Mouse (Mus musculus): ENCODE measurements around the gene Prdm12. TPM values are rescaled to one million over a fixed set of nuclear protein-coding genes. Genes with fewer than 3 reads are reported as not detected.
"Not testable (repeated sequence)": the region's sequence is repeated elsewhere in the genome, so short reads cannot be mapped to it uniquely, and the experiment has no call there.

Gene Prdm12
- polyA plus RNA-seq, 1 experiment = not detected

DNA sequence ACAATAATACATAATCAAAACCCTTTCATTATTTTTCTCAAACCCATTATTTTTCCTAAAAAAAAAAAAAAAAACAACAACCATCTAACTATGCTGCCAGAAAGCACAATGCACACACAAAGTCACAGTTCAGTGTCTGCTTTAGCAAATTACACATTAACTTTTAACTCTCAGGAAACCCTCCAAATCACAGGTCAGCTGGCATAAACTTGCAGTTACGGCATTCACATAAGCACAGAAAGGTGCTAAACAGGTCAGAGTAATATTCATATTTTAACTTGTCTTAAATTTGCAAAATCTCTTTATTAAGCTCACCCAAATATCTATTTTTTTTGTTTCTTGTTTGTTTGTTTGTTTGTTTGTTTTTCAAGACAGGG, 24.0 kb downstream of the Prdm12 start:
- TF ChIP-seq E2F4 (IDR thresholded peaks at IDR 0.05; ENCODE audit: insufficient read depth) (no peak), TCF3 (IDR thresholded peaks at IDR 0.05; ENCODE audit: insufficient read length, low read depth) (no peak), MYOG (IDR thresholded peaks at IDR 0.05; ENCODE audit: control insufficient read depth in 1 of 3, insufficient read depth in 1 of 3, insufficient read length in 2 of 3, low read depth in 2 of 3) (no peak), SRF (IDR thresholded peaks at IDR 0.05; ENCODE audit: control insufficient read depth, insufficient read length, low read depth) (no peak), REST (IDR thresholded peaks at IDR 0.05; ENCODE audit: insufficient read depth, insufficient read length) (no peak), MAX (IDR thresholded peaks at IDR 0.05; ENCODE audit: low read depth) (no peak), CEBPB (IDR thresholded peaks at IDR 0.05; ENCODE audit: insufficient read depth, poor library complexity, severe bottlenecking) (no peak), POLR2A (IDR thresholded peaks at IDR 0.05; ENCODE audit: insufficient read length, low read depth) (no peak)
- H3K27me3 ChIP-seq (ENCODE audit: control insufficient read depth, insufficient read depth, insufficient read length) = peaks cover 36% of the 10 kb centered on the region
- no peak overlapping the region for H3ac ChIP-seq (ENCODE audit: control insufficient read depth, insufficient read length)
- no peak overlapping the region for H3K4me3 ChIP-seq
- H3K36me3 ChIP-seq (ENCODE audit: control insufficient read depth, insufficient read depth) = no peaks in the 10 kb centered on the region
- no peak overlapping the region for H3K4me2 ChIP-seq (ENCODE audit: low read depth)
- H3K79me2 ChIP-seq (ENCODE audit: control insufficient read depth, insufficient read depth) = no peaks in the 10 kb centered on the region

DNA sequence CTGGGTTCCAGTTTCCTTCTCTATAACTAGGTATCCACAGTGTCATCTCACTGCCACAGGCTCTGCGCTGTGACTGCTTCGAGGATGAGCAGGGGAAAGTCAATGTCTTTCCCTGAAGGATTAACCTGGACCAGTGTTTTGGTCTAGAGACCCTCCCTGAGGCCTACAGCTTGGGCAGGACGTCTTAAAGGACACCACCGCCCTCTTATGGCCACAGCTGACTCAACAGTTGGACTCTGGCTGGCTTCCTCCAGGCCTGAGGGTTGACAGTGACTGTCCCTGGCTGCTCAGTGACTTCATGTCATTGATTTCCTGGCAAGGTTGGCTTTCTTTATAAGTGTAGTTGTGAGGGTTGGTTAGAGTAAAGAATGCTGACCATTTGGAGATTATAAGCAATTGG, 27.5 kb downstream of the Prdm12 start:
- Histone ChIP-seq H3K4me3 (no peak overlapping the region), H3K36me3 (ENCODE audit: control insufficient read depth, insufficient read depth) (no peaks in the 10 kb centered on the region), H3K79me2 (ENCODE audit: control insufficient read depth, insufficient read depth) (peaks cover 11% of the 10 kb centered on the region), H3ac (ENCODE audit: control insufficient read depth, insufficient read length) (no peak overlapping the region), H3K27me3 (ENCODE audit: control insufficient read depth, insufficient read depth, insufficient read length) (peaks cover 14% of the 10 kb centered on the region), H3K4me2 (ENCODE audit: low read depth) (no peak overlapping the region)
- TF ChIP-seq MAX (IDR thresholded peaks at IDR 0.05; ENCODE audit: low read depth) (no peak), POLR2A (IDR thresholded peaks at IDR 0.05; ENCODE audit: insufficient read length, low read depth) (no peak), REST (IDR thresholded peaks at IDR 0.05; ENCODE audit: insufficient read depth, insufficient read length) (no peak), MYOD1 (IDR thresholded peaks at IDR 0.05; ENCODE audit: control insufficient read depth in 1 of 3, insufficient read length in 2 of 3, low read depth in 2 of 3) (no peak), E2F4 (IDR thresholded peaks at IDR 0.05; ENCODE audit: insufficient read depth) (no peak), USF1 (IDR thresholded peaks at IDR 0.05; ENCODE audit: low read depth) (no peak), TCF3 (IDR thresholded peaks at IDR 0.05; ENCODE audit: insufficient read length, low read depth) (no peak), POLR2AphosphoS2 (IDR thresholded peaks at IDR 0.05; ENCODE audit: insufficient read length, low read depth) (no peak), TCF12 (IDR thresholded peaks at IDR 0.05; ENCODE audit: insufficient read depth, poor library complexity, severe bottlenecking) (no peak), SRF (IDR thresholded peaks at IDR 0.05; ENCODE audit: control insufficient read depth, insufficient read length, low read depth) (no peak), MYOG (IDR thresholded peaks at IDR 0.05; ENCODE audit: control insufficient read depth in 1 of 3, insufficient read depth in 1 of 3, insufficient read length in 2 of 3, low read depth in 2 of 3) (no peak), CEBPB (IDR thresholded peaks at IDR 0.05; ENCODE audit: insufficient read depth, poor library complexity, severe bottlenecking) (no peak)

DNA sequence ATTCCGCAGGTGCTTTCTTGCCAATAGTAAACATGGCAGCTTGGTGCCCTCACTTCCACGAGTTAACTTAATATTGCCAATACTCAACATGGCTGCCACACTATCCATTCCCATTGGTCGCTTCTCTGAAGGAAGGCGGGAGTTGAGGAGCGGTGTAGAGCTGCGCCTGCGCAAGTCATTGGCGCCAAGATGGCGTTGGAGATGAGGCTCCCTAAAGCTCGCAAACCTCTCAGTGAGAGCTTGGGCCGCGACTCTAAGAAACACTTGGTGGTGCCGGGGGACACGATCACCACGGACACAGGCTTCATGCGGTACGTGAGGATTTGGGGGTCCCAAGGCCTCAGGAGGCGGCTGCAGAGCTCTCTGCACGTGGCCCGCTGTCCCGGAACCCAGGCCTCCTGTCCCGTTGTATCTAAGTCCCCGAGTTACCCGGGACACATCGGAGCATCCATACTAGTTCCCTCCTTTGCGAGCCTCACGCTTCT, 30.8 kb downstream of the Prdm12 start, which contains the start of gene Exosc2:
TSS of gene Exosc2 (plus strand) at position 165 of the 485 bp plus-strand sequence.
- Histone ChIP-seq H3K4me2 (ENCODE audit: low read depth) (peak within 1 kb of the TSS; percentile 100), H3K27me3 (ENCODE audit: control insufficient read depth, insufficient read depth, insufficient read length) (peaks cover under 1% of the 10 kb centered on the region), H3K4me3 (peak within 1 kb of the TSS; percentile 56), H3K79me2 (ENCODE audit: control insufficient read depth, insufficient read depth) (peaks cover 19% of the 10 kb centered on the region), H3K36me3 (ENCODE audit: control insufficient read depth, insufficient read depth) (peaks cover 13% of the 10 kb centered on the region), H3ac (ENCODE audit: control insufficient read depth, insufficient read length) (no peak within 1 kb of the TSS)
- TF ChIP-seq MYOD1 (IDR thresholded peaks at IDR 0.05; ENCODE audit: control insufficient read depth in 1 of 3, insufficient read length in 2 of 3, low read depth in 2 of 3) (no peak), CEBPB (IDR thresholded peaks at IDR 0.05; ENCODE audit: insufficient read depth, poor library complexity, severe bottlenecking) (no peak), USF1 (IDR thresholded peaks at IDR 0.05; ENCODE audit: low read depth) (no peak), SRF (IDR thresholded peaks at IDR 0.05; ENCODE audit: control insufficient read depth, insufficient read length, low read depth) (no peak), POLR2A (IDR thresholded peaks at IDR 0.05; ENCODE audit: insufficient read length, low read depth) (peak; percentile 88), MAX (IDR thresholded peaks at IDR 0.05; ENCODE audit: low read depth) (no peak), TCF3 (IDR thresholded peaks at IDR 0.05; ENCODE audit: insufficient read length, low read depth) (no peak), TCF12 (IDR thresholded peaks at IDR 0.05; ENCODE audit: insufficient read depth, poor library complexity, severe bottlenecking) (no peak), MYOG (IDR thresholded peaks at IDR 0.05; ENCODE audit: control insufficient read depth in 1 of 3, insufficient read depth in 1 of 3, insufficient read length in 2 of 3, low read depth in 2 of 3) (no peak), REST (IDR thresholded peaks at IDR 0.05; ENCODE audit: insufficient read depth, insufficient read length) (no peak), POLR2AphosphoS2 (IDR thresholded peaks at IDR 0.05; ENCODE audit: insufficient read length, low read depth) (peak; percentile 79), E2F4 (IDR thresholded peaks at IDR 0.05; ENCODE audit: insufficient read depth) (peak; percentile 55)

DNA sequence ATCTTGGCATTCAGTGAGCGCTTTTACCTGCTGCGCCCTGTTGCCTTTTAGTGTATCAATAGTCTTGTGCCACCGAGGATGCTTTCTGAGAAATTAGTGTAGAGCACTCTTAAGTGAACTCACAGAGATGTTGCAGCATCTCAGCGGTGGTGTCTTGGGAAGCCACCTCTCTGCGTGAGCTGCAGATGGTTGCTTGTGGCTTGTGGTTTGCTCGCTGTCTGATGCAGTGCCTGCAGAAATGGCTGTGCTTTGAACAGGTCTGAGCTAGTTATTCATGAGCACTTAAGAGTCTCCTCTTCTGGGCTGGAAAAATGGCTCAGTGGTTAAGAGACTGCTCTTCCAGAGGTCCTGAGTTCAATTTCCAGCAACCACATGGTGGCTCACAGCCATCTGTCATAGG, 38.8 kb downstream of the Prdm12 start:
- no peaks in the 10 kb centered on the region for H3K27me3 ChIP-seq (ENCODE audit: control insufficient read depth, insufficient read depth, insufficient read length)
- no peak overlapping the region for H3ac ChIP-seq (ENCODE audit: control insufficient read depth, insufficient read length)
- no peak for TF ChIP-seq POLR2AphosphoS2 (IDR thresholded peaks at IDR 0.05; ENCODE audit: insufficient read length, low read depth)
- no peak for TF ChIP-seq REST (IDR thresholded peaks at IDR 0.05; ENCODE audit: insufficient read depth, insufficient read length)
- no peak for TF ChIP-seq POLR2A (IDR thresholded peaks at IDR 0.05; ENCODE audit: insufficient read length, low read depth)
- no peak for TF ChIP-seq SRF (IDR thresholded peaks at IDR 0.05; ENCODE audit: control insufficient read depth, insufficient read length, low read depth)
- TF ChIP-seq MYOG (IDR thresholded peaks at IDR 0.05; ENCODE audit: control insufficient read depth in 1 of 3, insufficient read depth in 1 of 3, insufficient read length in 2 of 3, low read depth in 2 of 3) = no peak
- no peak for TF ChIP-seq TCF3 (IDR thresholded peaks at IDR 0.05; ENCODE audit: insufficient read length, low read depth)
- TF ChIP-seq CEBPB (IDR thresholded peaks at IDR 0.05; ENCODE audit: insufficient read depth, poor library complexity, severe bottlenecking) = no peak
- no peak for TF ChIP-seq E2F4 (IDR thresholded peaks at IDR 0.05; ENCODE audit: insufficient read depth)
- no peak for TF ChIP-seq MYOD1 (IDR thresholded peaks at IDR 0.05; ENCODE audit: control insufficient read depth in 1 of 3, insufficient read length in 2 of 3, low read depth in 2 of 3)
- TF ChIP-seq MAX (IDR thresholded peaks at IDR 0.05; ENCODE audit: low read depth) = no peak
- TF ChIP-seq USF1 (IDR thresholded peaks at IDR 0.05; ENCODE audit: low read depth) = no peak
- no peak for TF ChIP-seq TCF12 (IDR thresholded peaks at IDR 0.05; ENCODE audit: insufficient read depth, poor library complexity, severe bottlenecking)
- H3K4me2 ChIP-seq (ENCODE audit: low read depth) = no peak overlapping the region
- H3K4me3 ChIP-seq = no peak overlapping the region
- H3K79me2 ChIP-seq (ENCODE audit: control insufficient read depth, insufficient read depth) = peaks cover 3% of the 10 kb centered on the region
- peaks cover 29% of the 10 kb centered on the region for H3K36me3 ChIP-seq (ENCODE audit: control insufficient read depth, insufficient read depth)

DNA sequence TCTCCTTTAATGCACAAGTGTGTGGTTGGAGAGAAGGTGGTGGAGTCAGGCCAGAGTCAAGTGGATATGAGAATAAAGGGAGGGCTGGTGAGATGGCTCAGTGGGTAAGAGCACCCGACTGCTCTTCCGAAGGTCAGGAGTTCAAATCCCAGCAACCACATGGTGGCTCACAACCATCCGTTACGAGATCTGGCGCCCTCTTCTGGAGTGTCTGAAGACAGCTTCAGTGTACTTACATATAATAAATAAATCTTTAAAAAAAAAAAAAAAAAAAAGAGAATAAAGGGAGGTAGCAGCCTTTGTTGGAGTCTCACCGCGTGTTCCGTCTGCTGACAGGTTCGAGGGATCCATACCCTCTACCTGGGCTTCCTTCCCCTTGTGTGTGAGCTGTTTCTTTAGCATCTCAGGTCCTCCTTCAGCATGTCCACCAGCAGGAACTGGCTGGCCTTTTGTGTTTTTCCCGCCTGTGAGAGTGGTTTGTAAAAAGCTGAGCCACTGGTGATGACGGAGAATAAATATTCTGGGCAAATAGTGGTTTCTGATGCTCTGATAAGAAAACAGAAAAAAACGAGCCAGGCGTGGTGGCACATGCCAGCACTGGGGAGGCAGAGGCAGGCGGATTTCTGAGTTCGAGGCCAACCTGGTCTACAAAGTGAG, 41.3 kb downstream of the Prdm12 start:
- H3ac ChIP-seq (ENCODE audit: control insufficient read depth, insufficient read length); H3K79me2 ChIP-seq (ENCODE audit: control insufficient read depth, insufficient read depth); H3K27me3 ChIP-seq (ENCODE audit: control insufficient read depth, insufficient read depth, insufficient read length); H3K4me3 ChIP-seq; H3K4me2 ChIP-seq (ENCODE audit: low read depth): not testable (repeated sequence)
- peaks cover 16% of the 10 kb centered on the region for H3K36me3 ChIP-seq (ENCODE audit: control insufficient read depth, insufficient read depth)
